Mouse (Mus musculus) CH12.LX (cell line): Measurements from ENCODE around the gene Pold3. TPM values are rescaled to one million over a fixed set of nuclear protein-coding genes. Genes with fewer than 3 reads are reported as not detected.

Experiments
- DNase-seq: peaks from one replicate; pipeline ENCODE4 v3.0.0-alpha.2; 2013; ENCODE audit errors: extremely low read depth
- H3K27ac ChIP-seq: 2 replicates; pipeline ENCODE4 v1.5.1; 2012; ENCODE audit warnings: low read depth, mild to moderate bottlenecking, control low read depth, moderate library complexity; ENCODE audit not compliant: insufficient read depth
- H3K27me3 ChIP-seq: replicated peaks from 2 replicates; pipeline ENCODE3; 2012; ENCODE audit warnings: inconsistent platforms
- H3K36me3 ChIP-seq, 2 experiments: replicated peaks in 1 of 2; 2 replicates each; pipeline versions ENCODE3 to v1.6.1; 2012; ENCODE audit warnings: inconsistent platforms in 1 of 2, low read length in 1 of 2, mild to moderate bottlenecking in 1 of 2, mixed read lengths in 1 of 2, moderate library complexity in 1 of 2; ENCODE audit not compliant: control insufficient read depth in 1 of 2, insufficient read depth in 1 of 2
- H3K4me1 ChIP-seq, 2 experiments: 2 replicates each; pipeline ENCODE4 v1.6.1; 2012; ENCODE audit warnings: inconsistent platforms in 1 of 2, moderate library complexity in 1 of 2; ENCODE audit not compliant: insufficient read depth in 2 of 2, control insufficient read depth in 1 of 2
- H3K4me2 ChIP-seq: 2 replicates; pipeline ENCODE4 v1.6.1; 2012; ENCODE audit warnings: low read depth, mild to moderate bottlenecking, control low read depth; ENCODE audit not compliant: poor library complexity, insufficient read depth, severe bottlenecking
- H3K4me3 ChIP-seq, 3 experiments: fragments of 150-350 bp in 1 of 3; sonication (generic) in 1 of 3; replicated peaks in 1 of 3; 2 replicates each; pipeline versions ENCODE3 to v1.5.1; 2011 to 2012; ENCODE audit warnings: low read depth in 2 of 3, low read length in 2 of 3, mild to moderate bottlenecking in 2 of 3, moderate library complexity in 2 of 3, control low read depth in 1 of 3, improper control_type of control experiment in 1 of 3, inconsistent platforms in 1 of 3, mixed read lengths in 1 of 3; ENCODE audit not compliant: poor library complexity in 1 of 3
- H3K79me2 ChIP-seq: replicated peaks from 2 replicates; pipeline ENCODE4 v1.6.1; 2012; ENCODE audit warnings: mild to moderate bottlenecking, moderate library complexity; ENCODE audit not compliant: control insufficient read depth, poor library complexity, insufficient read depth, severe bottlenecking; ENCODE audit errors: extremely low read depth
- H3K9ac ChIP-seq: 2 replicates; pipeline ENCODE4 v1.6.1; 2012; ENCODE audit warnings: low read depth, mild to moderate bottlenecking, control low read depth, moderate library complexity; ENCODE audit not compliant: insufficient read depth
- H3K9me3 ChIP-seq: replicated peaks from 2 replicates; pipeline ENCODE3; 2012; ENCODE audit warnings: low read length, inconsistent platforms, mixed read lengths
- CTCF ChIP-seq, 2 experiments: IDR thresholded peaks in 1 of 2; conservative IDR thresholded peaks in 1 of 2; 2 replicates each; pipeline ENCODE4 v1.5.1; 2011 to 2012; ENCODE audit warnings: low read depth in 2 of 2, low read length in 2 of 2, improper control_type of control experiment in 1 of 2, inconsistent platforms in 1 of 2, mild to moderate bottlenecking in 1 of 2, moderate library complexity in 1 of 2
- ELF1 ChIP-seq: IDR thresholded peaks from 2 replicates; pipeline ENCODE4 v1.6.1; 2014; ENCODE audit warnings: low read depth, mild to moderate bottlenecking, inconsistent platforms, low read length, improper control_type of control experiment
- EP300 ChIP-seq: IDR thresholded peaks from 2 replicates; pipeline ENCODE4 v1.6.1; 2011; ENCODE audit warnings: low read length, improper control_type of control experiment
- ETS1 ChIP-seq: conservative IDR thresholded peaks from 2 replicates; pipeline ENCODE4 v1.6.1; 2012; ENCODE audit warnings: low read depth, mild to moderate bottlenecking, inconsistent platforms, low read length, improper control_type of control experiment, moderate library complexity
- GABPA ChIP-seq: IDR thresholded peaks from 2 replicates; pipeline ENCODE4 v1.6.1; 2012; ENCODE audit warnings: low read depth, low read length, improper control_type of control experiment, inconsistent platforms; ENCODE audit not compliant: insufficient replicate concordance
- KAT2A ChIP-seq: IDR thresholded peaks from 2 replicates; pipeline ENCODE4 v1.6.1; 2012; ENCODE audit warnings: low read length, improper control_type of control experiment, inconsistent platforms; ENCODE audit not compliant: insufficient replicate concordance
- MAX ChIP-seq: IDR thresholded peaks from 2 replicates; pipeline ENCODE4 v1.6.1; 2011; ENCODE audit warnings: low read length, improper control_type of control experiment
- MXI1 ChIP-seq: IDR thresholded peaks from 2 replicates; pipeline ENCODE4 v1.6.1; 2011; ENCODE audit warnings: mild to moderate bottlenecking, low read depth, low read length, improper control_type of control experiment
- MYC ChIP-seq: IDR thresholded peaks from 2 replicates; pipeline ENCODE4 v1.6.1; 2011; ENCODE audit warnings: low read depth, mild to moderate bottlenecking, improper control_type of control experiment, low read length
- NRF1 ChIP-seq: IDR thresholded peaks from 2 replicates; pipeline ENCODE4 v1.6.1; 2014; ENCODE audit warnings: low read depth, mild to moderate bottlenecking, inconsistent platforms, low read length, improper control_type of control experiment, moderate library complexity
- POLR2AphosphoS2 ChIP-seq: IDR thresholded peaks from 2 replicates; pipeline ENCODE4 v1.6.1; 2011; ENCODE audit warnings: low read depth, low read length, improper control_type of control experiment
- RAD21 ChIP-seq: IDR thresholded peaks from 2 replicates; pipeline ENCODE4 v1.6.1; 2011; ENCODE audit warnings: low read depth, mild to moderate bottlenecking, low read length, improper control_type of control experiment, moderate library complexity
- SIN3A ChIP-seq: IDR thresholded peaks from 2 replicates; pipeline ENCODE4 v1.6.1; 2012; ENCODE audit warnings: low read length, improper control_type of control experiment, inconsistent platforms
- SMC3 ChIP-seq: IDR thresholded peaks from 2 replicates; pipeline ENCODE4 v1.6.1; 2011; ENCODE audit warnings: low read depth, low read length, improper control_type of control experiment
- TBP ChIP-seq: conservative IDR thresholded peaks from 2 replicates; pipeline ENCODE4 v1.6.1; 2011; ENCODE audit warnings: low read depth, low read length, improper control_type of control experiment
- TCF12 ChIP-seq: IDR thresholded peaks from 2 replicates; pipeline ENCODE4 v1.6.1; 2014; ENCODE audit warnings: low read depth, mild to moderate bottlenecking, inconsistent platforms, low read length, improper control_type of control experiment
- UBTF ChIP-seq: IDR thresholded peaks from 2 replicates; pipeline ENCODE4 v1.6.1; 2012; ENCODE audit warnings: low read depth, mild to moderate bottlenecking, inconsistent platforms, low read length, improper control_type of control experiment, moderate library complexity
- USF2 ChIP-seq: conservative IDR thresholded peaks from 2 replicates; pipeline ENCODE4 v1.6.1; 2011; ENCODE audit warnings: low read depth, low read length, improper control_type of control experiment
- ZC3H11A ChIP-seq: IDR thresholded peaks from 2 replicates; pipeline ENCODE4 v1.6.1; 2012; ENCODE audit warnings: low read depth, mild to moderate bottlenecking, inconsistent platforms, low read length, improper control_type of control experiment
- ZMIZ1 ChIP-seq: IDR thresholded peaks from 2 replicates; pipeline ENCODE4 v1.6.1; 2012; ENCODE audit warnings: low read depth, mild to moderate bottlenecking, inconsistent platforms, low read length, improper control_type of control experiment
- dilution Hi-C: fragments of 300-500 bp; cut with MboI; formaldehyde crosslinking; loops from 2 replicates; pipeline ENCODE4 v1.14.3; 2020; ENCODE audit warnings: low sequenced_read_pairs; ENCODE audit not compliant: extremely low pct_unique_long_range_greater_than_20kb, extremely low pct_ligation_motif_present
- in situ Hi-C: fragments of 300-500 bp; cut with MboI; formaldehyde crosslinking; loops from 3 replicates; pipeline ENCODE4 v1.14.3; 2019; ENCODE audit warnings: low sequenced_read_pairs, low pct_ligation_motif_present, low pct_unique_long_range_greater_than_20kb, mixed read lengths
- polyA plus RNA-seq: library from polyadenylated mRNA; unstranded; fragments of >175 nt; gene quantifications from 2 replicates; pipeline ENCODE4 v1.2.1, GENCODE M21; 2012; ENCODE audit warnings: low read depth; ENCODE audit not compliant: insufficient read length
- total RNA-seq, 2 experiments: library from RNA; depleted of rRNA; stranded (reverse); fragments of 300-350 nt in 1 of 2; fragments of >200 nt in 1 of 2; gene quantifications; 2 replicates each; pipeline ENCODE4 v1.2.3; 2012 to 2014

Pold3 gene
- total and polyA plus RNA-seq, 3 experiments: 59.5 to 121 (median 88.0) TPM

DNA sequence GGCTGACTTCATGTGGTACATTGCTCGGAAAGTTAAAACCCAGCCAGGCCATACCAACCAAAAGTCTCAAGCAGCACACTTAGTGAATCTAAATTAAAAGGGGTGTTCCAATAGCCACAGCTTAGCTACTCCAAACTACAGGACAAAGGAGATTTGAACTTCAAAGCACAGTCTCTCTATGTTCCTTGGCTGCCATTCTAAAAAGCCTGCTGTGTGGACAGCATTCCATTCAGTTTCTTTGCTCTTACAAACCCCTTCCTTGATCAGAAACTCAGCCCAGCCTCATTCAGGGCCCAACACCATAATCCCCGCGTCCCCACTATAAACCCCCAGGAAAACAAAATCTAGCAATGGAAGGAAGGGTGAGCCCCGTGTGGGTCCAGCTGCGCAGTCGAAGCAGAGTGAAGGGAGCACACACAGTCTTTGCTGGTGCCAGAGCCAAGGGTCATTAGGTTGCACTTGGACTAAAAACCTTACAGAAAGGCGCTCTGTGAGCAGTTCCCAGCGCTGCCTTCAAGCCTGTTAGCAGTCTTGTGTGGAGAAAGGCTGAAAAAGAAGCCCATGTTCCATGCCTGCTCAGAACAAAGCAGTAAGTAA lies 35.1 kb downstream of the Pold3 start:
- Histone ChIP-seq H3K4me3 (no peak overlapping the region), H3K4me2 (no peak overlapping the region), H3K36me3 (peaks cover 77 to 96% of the 10 kb centered on the region in 2 experiments), H3K27me3 (no peaks in the 10 kb centered on the region), H3K4me1 (peaks cover 0 to 5% of the 10 kb centered on the region in 2 experiments; a peak in 1 of 4 replicates), H3K27ac (no peak overlapping the region), H3K79me2 (no peaks in the 10 kb centered on the region), H3K9ac (no peak overlapping the region), H3K9me3 (peaks cover 8% of the 10 kb centered on the region)
- TF ChIP-seq SMC3: no peak
- no peak for TF ChIP-seq EP300
- no peak for TF ChIP-seq ELF1
- no peak for TF ChIP-seq NRF1
- no peak for TF ChIP-seq USF2
- no peak for TF ChIP-seq ZC3H11A
- TF ChIP-seq GABPA: no peak
- TF ChIP-seq SIN3A: no peak
- TF ChIP-seq KAT2A: no peak
- in situ Hi-C loops (no loop called here), dilution Hi-C loops (no loop called here)
- no peak for DNase-seq

DNA sequence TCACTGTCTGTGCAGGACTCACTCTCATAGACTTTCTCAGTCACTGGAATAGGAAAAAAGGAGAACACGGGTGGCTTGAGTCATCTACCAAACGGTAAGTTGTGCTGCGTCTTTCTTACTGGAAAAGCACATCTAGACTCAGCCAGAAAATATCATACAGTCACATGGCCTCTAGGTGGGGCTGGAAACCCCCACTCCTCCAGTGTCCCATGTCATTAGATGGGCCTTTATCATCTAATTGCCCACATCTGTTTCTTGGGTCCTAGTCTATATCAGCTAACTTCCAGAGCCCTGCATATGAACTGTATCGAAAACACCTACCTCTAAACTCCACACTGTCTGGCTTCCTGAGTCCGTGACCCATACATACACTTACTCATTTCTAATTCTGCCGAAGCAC lies 37.6 kb downstream of the Pold3 start:
- no peak overlapping the region for H3K9ac ChIP-seq
- no peak overlapping the region for H3K4me3 ChIP-seq
- peaks cover under 1% of the 10 kb centered on the region for H3K9me3 ChIP-seq
- no peaks in the 10 kb centered on the region for H3K79me2 ChIP-seq
- H3K36me3 ChIP-seq: peaks cover 66 to 97% of the 10 kb centered on the region in 2 experiments
- H3K27me3 ChIP-seq: no peaks in the 10 kb centered on the region
- no peak overlapping the region for H3K4me2 ChIP-seq
- no peak for DNase-seq
- dilution Hi-C loops (no loop called here), in situ Hi-C loops (no loop called here)
- no peaks in the 10 kb centered on the region for H3K4me1 ChIP-seq
- H3K27ac ChIP-seq: no peak overlapping the region
- TF ChIP-seq EP300 (no peak), RAD21 (peak; percentile 33), SMC3 (peak; percentile 34), CTCF (conservative IDR thresholded peaks at IDR 0.05 in 1 of 2, IDR thresholded peaks at IDR 0.05 in 1 of 2; ENCODE audit: low read depth in 2 of 2, low read length in 2 of 2) (peak in 1 of 2 experiments; percentile 52; a peak in 2 of 4 replicates), MXI1 (no peak)

DNA sequence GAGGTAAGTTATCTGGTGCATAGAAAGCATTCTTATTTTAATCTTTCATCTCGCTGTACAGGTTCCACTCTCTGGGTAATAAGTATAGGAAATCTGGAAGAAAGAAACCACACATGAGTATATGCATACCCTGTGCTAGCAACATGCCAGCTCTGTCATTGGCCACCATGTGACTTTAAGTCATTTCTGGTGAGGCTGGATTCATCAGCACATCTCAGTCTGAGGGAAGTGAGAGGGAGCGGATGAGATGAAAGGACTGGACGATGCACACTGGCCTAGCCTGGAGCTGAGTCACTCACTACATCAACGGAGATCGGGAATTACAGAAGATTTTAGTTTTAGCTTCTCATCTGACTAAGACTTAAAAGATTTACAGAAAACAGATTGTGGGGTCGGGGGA lies 38.5 kb downstream of the Pold3 start:
- dilution Hi-C loops: no loop called here

More for the DNA sequence above, 38.5 kb downstream of the Pold3 start:
- H3K27me3 ChIP-seq: no peaks in the 10 kb centered on the region
- no peak overlapping the region for H3K27ac ChIP-seq
- peaks cover 61 to 97% of the 10 kb centered on the region in 2 experiments for H3K36me3 ChIP-seq
- no peak for DNase-seq
- no peak overlapping the region for H3K4me2 ChIP-seq
- H3K9ac ChIP-seq: no peak overlapping the region
- no peak for TF ChIP-seq ZMIZ1
- no peak for TF ChIP-seq MYC
- TF ChIP-seq UBTF: no peak
- no peak for TF ChIP-seq MAX
- no peak for TF ChIP-seq TCF12
- TF ChIP-seq POLR2AphosphoS2: no peak
- TF ChIP-seq ETS1: no peak
- TF ChIP-seq TBP: no peak
- in situ Hi-C loops: no loop called here
- H3K4me3 ChIP-seq: no peak overlapping the region
- no peaks in the 10 kb centered on the region for H3K79me2 ChIP-seq
- no peaks in the 10 kb centered on the region for H3K4me1 ChIP-seq
- no peaks in the 10 kb centered on the region for H3K9me3 ChIP-seq
